Mouse (Mus musculus) spleen, adult 18-20 months (tissue): ENCODE data around the gene Btbd35f30.
"Not testable (repeated sequence)": the region's sequence is repeated elsewhere in the genome, so short reads cannot be mapped to it uniquely, and the experiment has no call there.

ENCODE experiments used
- DNase-seq, 2 experiments: peaks; one replicate each; pipeline ENCODE4 v3.0.0; 2022; ENCODE audit warnings: mixed read lengths in 2 of 2

The Btbd35f30 gene

GRCm38 (mm10) chrX:32894325-32894724 is at the start of gene Btbd35f30:
Gene Btbd35f30 (plus strand): TSS chrX:32894625.
- not testable (repeated sequence) for DNase-seq

- not testable (repeated sequence) for DNase-seq
Measured at GRCm38 (mm10) chrX:32941468-32941867, 47.0 kb downstream of the Btbd35f30 start, which contains the start of gene Gm21789. Gene Gm21789 (plus strand): TSS chrX:32941768.
